Mouse (Mus musculus): Measurements from ENCODE around the gene Cntn1.

DNA sequence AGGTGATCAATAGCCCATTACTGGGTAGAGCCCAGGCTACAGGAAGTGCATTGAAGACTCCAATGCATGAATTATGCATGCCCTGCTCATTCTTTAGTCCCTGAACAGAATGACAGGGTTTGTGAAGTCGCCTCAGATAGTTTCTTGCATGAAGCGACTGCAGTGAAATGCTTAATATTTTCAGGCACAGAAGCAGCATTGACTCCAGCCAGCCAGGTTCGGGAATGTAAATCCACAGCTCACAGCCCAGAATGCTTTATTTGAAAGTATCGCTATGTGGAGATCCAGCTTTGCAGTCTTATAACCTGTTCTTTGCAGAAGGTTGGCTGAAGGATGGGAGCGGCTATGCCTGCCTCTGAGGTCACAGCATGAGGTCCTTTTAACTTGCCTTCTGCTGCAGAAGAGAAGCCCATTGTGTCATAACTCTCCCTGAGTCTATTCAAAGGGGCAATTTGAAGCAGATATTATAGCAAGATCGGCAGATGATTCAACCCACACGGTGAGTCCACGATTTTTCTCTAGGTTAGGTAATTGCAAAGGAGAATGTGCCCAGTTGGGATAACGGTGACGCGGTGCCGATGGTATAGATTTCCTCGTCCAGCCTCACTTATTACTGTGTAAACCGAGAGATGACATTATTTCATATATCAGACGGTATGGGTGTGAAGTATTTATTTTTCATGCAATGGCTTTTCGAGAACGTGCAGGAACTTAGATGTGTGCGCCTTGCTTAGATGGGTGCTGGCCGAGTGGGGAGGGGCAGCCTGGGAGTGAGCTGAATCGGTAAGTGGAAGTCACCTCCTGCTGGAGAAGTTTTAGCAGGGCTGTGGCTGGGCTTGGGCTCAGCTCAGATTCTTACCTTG is 110.4 kb downstream of the Cntn1 start:
- no peak for TF ChIP-seq CTCF (IDR thresholded peaks at IDR 0.05; ENCODE audit: low read depth, low read length)
- TF ChIP-seq EP300 (IDR thresholded peaks at IDR 0.05; ENCODE audit: insufficient read depth, low read depth, low read length): no peak
- no peak for TF ChIP-seq POLR2A (IDR thresholded peaks at IDR 0.05; ENCODE audit: insufficient read depth, low read length)
